Mouse (Mus musculus) heart, adult 2 months (tissue): ENCODE measurements around the gene Mkln1. TPM values are rescaled to one million over a fixed set of nuclear protein-coding genes. Genes with fewer than 3 reads are reported as not detected.
A peak's percentile ranks its signal among the peaks of the same experiment; 100 is the strongest.

ENCODE experiments used
- DNase-seq, 2 experiments: peaks; one replicate each; pipeline ENCODE4 v3.0.0; 2021
- H3K27ac ChIP-seq: fragments of 200-600 bp; 2 replicates; pipeline ENCODE4 v1.8.1; 2022
- H3K27me3 ChIP-seq: fragments of 200-500 bp; 2 replicates; pipeline ENCODE4 v1.6.1; 2012; ENCODE audit warnings: mild to moderate bottlenecking, low read length, inconsistent platforms, mixed read lengths; ENCODE audit not compliant: control insufficient read depth, insufficient read depth
- H3K36me3 ChIP-seq: fragments of 200-500 bp; 2 replicates; pipeline ENCODE4 v1.6.1; 2012; ENCODE audit warnings: low read length, inconsistent platforms; ENCODE audit not compliant: control insufficient read depth, insufficient read depth
- H3K4me1 ChIP-seq: fragments of 200-500 bp; 2 replicates; pipeline ENCODE4 v1.6.1; 2011; ENCODE audit warnings: low read length; ENCODE audit not compliant: control insufficient read depth, insufficient read depth
- H3K4me3 ChIP-seq: fragments of 200-600 bp; 2 replicates; pipeline ENCODE4 v1.8.1; 2022
- H3K79me2 ChIP-seq: fragments of 200-500 bp; replicated peaks from 2 replicates; pipeline ENCODE4 v1.6.1; 2012; ENCODE audit warnings: mild to moderate bottlenecking, inconsistent platforms, low read length, moderate library complexity, mixed read lengths; ENCODE audit not compliant: control insufficient read depth, insufficient read depth
- H3K9ac ChIP-seq: fragments of 200-500 bp; 2 replicates; pipeline ENCODE4 v1.6.1; 2012; ENCODE audit warnings: low read depth, mild to moderate bottlenecking, control low read depth, inconsistent platforms, low read length, mixed read lengths
- CTCF ChIP-seq: fragments of 200-600 bp; IDR thresholded peaks from 2 replicates; pipeline ENCODE4 v1.8.1; 2022; ENCODE audit warnings: antibody characterized with exemption, mild to moderate bottlenecking, moderate library complexity
- EP300 ChIP-seq: fragments of 200-500 bp; IDR thresholded peaks from 2 replicates; pipeline ENCODE4 v1.6.1; 2011; ENCODE audit warnings: low read depth, low read length, control low read depth; ENCODE audit not compliant: insufficient read depth
- POLR2A ChIP-seq: fragments of 200-500 bp; IDR thresholded peaks from 2 replicates; pipeline ENCODE4 v1.6.1; 2011; ENCODE audit warnings: mild to moderate bottlenecking, low read depth, low read length, control low read depth; ENCODE audit not compliant: insufficient read depth
- WGBS: fragments of 180-500 bp; shearing (Covaris S2); methylation state at CpG from one replicate; pipeline ENCODE4 v1.1.7; 2018; 5-methylcytosine and 5-hydroxymethylcytosine counted together
- intact Hi-C: fragments of 180-260 bp; cut with DNase I; formaldehyde crosslinking; loops from one replicate; pipeline ENCODE4 v1.15.1; 2025
- polyA plus RNA-seq: library from polyadenylated mRNA; depleted of rRNA; stranded (reverse); fragments of >200 nt; gene quantifications from 2 replicates; pipeline ENCODE4 v1.2.3, GENCODE M21; 2012
- total RNA-seq, 2 experiments: library from RNA; stranded (reverse); gene quantifications; 2 replicates each; pipeline ENCODE4 v1.2.3; 2021

The Mkln1 gene
- total and polyA plus RNA-seq, 3 experiments: 52.5 to 157 (median 148) TPM

- DNase-seq: no peak
- intact Hi-C loops: loop anchor here (5.0 kb wide), 1 partner anchor 46 kb away; no protein-coding TSS in a partner anchor
- H3K27me3 ChIP-seq: no peaks in the 10 kb centered on the region
- TF ChIP-seq EP300 (no peak), CTCF (no peak), POLR2A (no peak)
- no peaks in the 10 kb centered on the region for H3K79me2 ChIP-seq
- 65% methylated on average over 10 of the region's 10 CpGs for WGBS
- no peak overlapping the region for H3K4me3 ChIP-seq
- H3K27ac ChIP-seq: no peak overlapping the region
- peaks cover 22% of the 10 kb centered on the region for H3K4me1 ChIP-seq
- no peak overlapping the region for H3K9ac ChIP-seq
- H3K36me3 ChIP-seq: peaks cover 13% of the 10 kb centered on the region
Observed at GRCm38 (mm10) chr6:31367947-31368346, 30.6 kb upstream of the Mkln1 start.

DNA sequence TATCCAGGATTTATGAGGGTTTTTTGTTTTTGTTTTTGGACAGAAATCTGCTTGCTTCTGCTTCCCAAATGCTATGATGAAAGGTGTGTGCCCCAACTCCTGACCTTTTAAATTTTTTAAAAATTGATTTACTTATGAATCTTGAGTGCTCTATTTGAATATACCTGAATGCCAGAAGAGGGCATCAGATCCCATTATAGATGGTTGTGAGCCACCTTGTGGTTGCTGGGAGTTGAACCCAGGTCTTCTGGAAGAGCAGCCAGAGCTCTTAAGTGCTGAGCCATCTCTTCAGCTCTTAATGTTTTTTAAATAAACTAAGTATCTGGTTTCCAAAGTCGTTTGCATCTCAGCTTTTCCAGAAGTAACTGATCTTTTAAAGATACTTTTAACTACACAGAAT is 30.0 kb upstream of the Mkln1 start:
- no peaks in the 10 kb centered on the region for H3K27me3 ChIP-seq
- TF ChIP-seq EP300 (no peak), CTCF (peak; percentile 39)
- intact Hi-C loops: loop anchor here (5.0 kb wide), 1 partner anchor 46 kb away; no protein-coding TSS in a partner anchor

DNA sequence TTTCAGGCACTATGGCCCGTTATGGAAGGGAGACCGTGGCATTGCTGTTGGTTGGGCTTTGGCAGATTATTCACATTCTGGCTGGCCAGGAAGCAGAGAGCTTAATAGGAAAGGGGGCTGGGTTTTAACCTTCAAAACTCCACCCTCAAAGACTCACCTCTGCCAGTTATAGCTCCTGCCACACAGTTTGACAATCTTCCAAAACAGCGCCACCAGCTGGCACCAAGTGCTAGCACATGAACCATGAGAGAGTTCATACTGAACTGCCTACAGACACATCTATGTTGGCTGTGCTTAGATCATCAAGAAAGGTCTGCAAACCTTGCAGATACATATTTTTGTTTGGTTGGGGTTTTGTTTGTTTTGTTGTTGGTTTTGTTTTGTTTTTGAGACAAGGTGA is 28.7 kb upstream of the Mkln1 start:
- Histone ChIP-seq H3K27me3 (no peaks in the 10 kb centered on the region), H3K4me1 (peaks cover 22% of the 10 kb centered on the region), H3K27ac (peak overlapping the region; percentile 96), H3K36me3 (peaks cover 16% of the 10 kb centered on the region), H3K79me2 (no peaks in the 10 kb centered on the region), H3K4me3 (no peak overlapping the region), H3K9ac (no peak overlapping the region)
- no peak for TF ChIP-seq POLR2A
- TF ChIP-seq CTCF: peak; percentile 64
- TF ChIP-seq EP300: 0 out of 2 replicates have a peak, but pooled peaks have one; percentile 16
- peak; percentile 23 to 49 for DNase-seq
- WGBS: 40% methylated on average over 3 of the region's 3 CpGs
- intact Hi-C loops: loop anchor here (2.0 to 5.0 kb wide), 2 partner anchors 29 to 48 kb away; partner anchors contain the start of gene Mkln1

More for the DNA sequence above, 30.0 kb upstream of the Mkln1 start:
- no peaks in the 10 kb centered on the region for H3K79me2 ChIP-seq
- no peak for DNase-seq
- no peak overlapping the region for H3K9ac ChIP-seq
- no peak overlapping the region for H3K4me3 ChIP-seq
- 72% methylated on average over 1 of the region's 1 CpGs for WGBS
- no peak overlapping the region for H3K27ac ChIP-seq
- H3K4me1 ChIP-seq: peaks cover 24% of the 10 kb centered on the region
- H3K36me3 ChIP-seq: peaks cover 16% of the 10 kb centered on the region

GRCm38 (mm10) chr6:31370550-31371061 is 27.9 kb upstream of the Mkln1 start:
- TF ChIP-seq POLR2A (0 out of 2 replicates have a peak, but pooled peaks have one; percentile 27), CTCF (no peak)
- H3K27ac ChIP-seq: peak overlapping the region; percentile 96
- peak overlapping the region; percentile 9; the same call in 1 of the 2 replicates for H3K4me3 ChIP-seq
- peaks cover 16% of the 10 kb centered on the region for H3K36me3 ChIP-seq
- H3K9ac ChIP-seq: peak overlapping the region; percentile 41
- H3K4me1 ChIP-seq: peaks cover 22% of the 10 kb centered on the region
- 47% methylated on average over 14 of the region's 14 CpGs for WGBS
- H3K27me3 ChIP-seq: no peaks in the 10 kb centered on the region
- H3K79me2 ChIP-seq: no peaks in the 10 kb centered on the region
- intact Hi-C loops: loop anchor here (2.0 kb wide), 1 partner anchor 28 kb away; the partner anchor contains the start of gene Mkln1
- peak; percentile 65 to 67 for DNase-seq

DNA sequence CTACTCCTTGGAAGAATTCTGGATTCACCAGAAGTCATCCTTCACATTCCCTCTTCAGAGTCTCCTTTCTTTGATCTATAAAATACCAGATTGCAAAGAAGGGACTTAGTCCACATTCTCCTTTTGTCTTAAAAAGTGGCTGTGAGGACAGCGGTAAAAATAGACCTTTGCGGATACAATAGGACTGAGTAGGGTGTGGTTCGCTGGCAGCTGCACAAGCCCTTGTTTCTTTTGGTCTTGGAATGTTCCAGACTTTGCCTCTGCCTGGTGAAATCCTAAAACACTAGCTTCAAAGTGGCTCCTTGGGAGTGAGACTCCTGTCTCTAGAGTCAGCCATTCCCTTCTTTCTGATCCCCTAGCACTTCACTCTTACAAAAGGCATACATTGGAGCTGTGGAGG is 27.4 kb upstream of the Mkln1 start:
- WGBS: 25% methylated on average over 3 of the region's 3 CpGs
- H3K9ac ChIP-seq: peak overlapping the region; percentile 58
- intact Hi-C loops: loop anchor here (2.0 kb wide), 1 partner anchor 28 kb away; the partner anchor contains the start of gene Mkln1
- H3K79me2 ChIP-seq: no peaks in the 10 kb centered on the region
- DNase-seq: peak; percentile 63 to 71
- peaks cover 16% of the 10 kb centered on the region for H3K36me3 ChIP-seq
- H3K4me1 ChIP-seq: peaks cover 22% of the 10 kb centered on the region
- H3K4me3 ChIP-seq: no peak overlapping the region
- TF ChIP-seq CTCF (no peak), POLR2A (no peak), EP300 (peak; percentile 82; the same call in 1 of the 2 replicates)
- no peaks in the 10 kb centered on the region for H3K27me3 ChIP-seq
- H3K27ac ChIP-seq: peak overlapping the region; percentile 96

GRCm38 (mm10) chr6:31372620-31373019 is 25.9 kb upstream of the Mkln1 start:
- WGBS: 21% methylated on average over 3 of the region's 3 CpGs
- Histone ChIP-seq H3K4me3 (no peak overlapping the region), H3K27me3 (no peaks in the 10 kb centered on the region), H3K4me1 (peaks cover 22% of the 10 kb centered on the region), H3K36me3 (peaks cover 16% of the 10 kb centered on the region), H3K9ac (no peak overlapping the region), H3K27ac (peak overlapping the region; percentile 96), H3K79me2 (no peaks in the 10 kb centered on the region)
- intact Hi-C loops: no loop called here
- no peak for DNase-seq
- no peak for TF ChIP-seq POLR2A
- TF ChIP-seq CTCF: no peak
- TF ChIP-seq EP300: peak; percentile 11; the same call in 1 of the 2 replicates
